Mouse (Mus musculus): Measurements from ENCODE around the gene Dok1.

DNA sequence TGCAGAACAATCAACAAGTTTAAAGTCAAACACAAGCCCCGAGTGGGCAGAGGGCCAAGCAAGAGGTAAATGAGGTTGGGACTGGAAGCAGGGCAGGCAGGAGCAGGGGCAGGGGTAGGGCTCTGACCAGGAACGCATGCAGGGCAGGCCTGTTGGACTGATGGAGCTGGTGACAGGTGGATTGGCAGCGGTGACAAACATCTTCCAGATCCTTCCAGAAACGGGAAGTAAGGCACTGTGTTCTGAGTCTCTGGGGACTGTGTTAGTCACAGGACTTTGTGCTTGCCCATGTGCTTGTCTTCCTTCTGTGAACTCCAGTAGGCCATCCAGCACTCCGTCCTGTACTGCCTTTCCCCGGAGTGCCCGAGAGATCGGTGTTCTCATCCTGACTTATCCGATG lies 11.5 kb upstream of the Dok1 start:
- TF ChIP-seq CTCF (IDR thresholded peaks at IDR 0.05; ENCODE audit: extremely low read depth, insufficient read depth, insufficient read length, insufficient replicate concordance) (no peak), POLR2A (IDR thresholded peaks at IDR 0.05; ENCODE audit: low read depth, low read length) (no peak)
